Mouse (Mus musculus): ENCODE data around the gene Mlph.

The Mlph gene

DNA sequence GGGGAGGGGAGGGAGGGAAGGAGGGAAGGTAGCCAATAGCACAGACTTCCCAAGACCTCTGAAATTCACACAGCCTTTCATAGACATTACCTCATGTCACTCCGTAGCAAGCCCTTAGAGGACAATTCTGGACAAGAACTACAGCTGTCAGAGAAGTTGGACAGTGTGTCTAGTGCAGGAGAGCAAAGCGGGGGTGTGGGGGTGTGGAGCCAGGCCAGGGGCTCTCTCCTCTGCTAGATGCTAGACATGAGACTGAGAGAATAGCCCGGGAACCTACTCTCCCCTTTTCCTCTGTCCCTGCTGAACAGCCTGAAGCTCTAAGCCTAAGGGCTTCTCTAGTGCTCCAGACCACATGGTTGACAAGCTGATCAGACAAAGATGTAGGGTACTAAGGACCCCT lies 19.9 kb upstream of the Mlph start:
- no peaks in the 10 kb centered on the region for H3K36me3 ChIP-seq (ENCODE audit: insufficient read depth, low read length)
- peaks cover 42% of the 10 kb centered on the region for H3K9me3 ChIP-seq (ENCODE audit: low read length)
- TF ChIP-seq NANOG (IDR thresholded peaks at IDR 0.05; ENCODE audit: borderline replicate concordance, low read length) (no peak), POU5F1 (IDR thresholded peaks at IDR 0.05; ENCODE audit: borderline replicate concordance, low read length) (no peak), CTCF (conservative IDR thresholded peaks at IDR 0.05; ENCODE audit: low read length) (no peak)
- H3K4me3 ChIP-seq (replicated peaks; ENCODE audit: low read length): no peak overlapping the region
- peaks cover 7% of the 10 kb centered on the region for H3K4me1 ChIP-seq (replicated peaks; ENCODE audit: low read depth, low read length)
- H3K27me3 ChIP-seq (ENCODE audit: insufficient read depth, low read length): no peaks in the 10 kb centered on the region

DNA sequence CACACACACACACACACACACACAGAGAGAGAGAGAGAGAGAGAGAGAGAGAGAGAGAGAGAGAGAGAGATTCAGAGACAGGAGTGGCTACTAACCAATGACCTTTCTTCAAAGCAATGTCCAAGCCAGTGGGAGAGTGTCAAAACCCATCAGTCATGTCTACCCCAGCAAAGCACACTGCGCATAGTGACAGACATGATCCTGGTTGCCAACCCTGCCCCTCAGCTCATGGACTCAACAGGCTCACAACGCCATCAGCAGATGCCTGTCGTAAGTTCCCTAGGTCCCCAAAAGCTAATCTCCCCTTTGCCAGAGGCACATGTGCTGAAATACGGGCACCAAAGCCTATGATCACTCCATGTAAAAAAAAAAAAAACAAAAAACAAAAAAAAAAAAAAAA lies 18.6 kb upstream of the Mlph start:
- TF ChIP-seq CTCF (conservative IDR thresholded peaks at IDR 0.05; ENCODE audit: low read length) (no peak), NANOG (IDR thresholded peaks at IDR 0.05; ENCODE audit: borderline replicate concordance, low read length) (no peak), POU5F1 (IDR thresholded peaks at IDR 0.05; ENCODE audit: borderline replicate concordance, low read length) (no peak)
- Histone ChIP-seq H3K9me3 (ENCODE audit: low read length) (peaks cover 29% of the 10 kb centered on the region), H3K4me1 (replicated peaks; ENCODE audit: low read depth, low read length) (peaks cover 18% of the 10 kb centered on the region), H3K36me3 (ENCODE audit: insufficient read depth, low read length) (no peaks in the 10 kb centered on the region), H3K27me3 (ENCODE audit: insufficient read depth, low read length) (no peaks in the 10 kb centered on the region), H3K4me3 (replicated peaks; ENCODE audit: low read length) (no peak overlapping the region)

DNA sequence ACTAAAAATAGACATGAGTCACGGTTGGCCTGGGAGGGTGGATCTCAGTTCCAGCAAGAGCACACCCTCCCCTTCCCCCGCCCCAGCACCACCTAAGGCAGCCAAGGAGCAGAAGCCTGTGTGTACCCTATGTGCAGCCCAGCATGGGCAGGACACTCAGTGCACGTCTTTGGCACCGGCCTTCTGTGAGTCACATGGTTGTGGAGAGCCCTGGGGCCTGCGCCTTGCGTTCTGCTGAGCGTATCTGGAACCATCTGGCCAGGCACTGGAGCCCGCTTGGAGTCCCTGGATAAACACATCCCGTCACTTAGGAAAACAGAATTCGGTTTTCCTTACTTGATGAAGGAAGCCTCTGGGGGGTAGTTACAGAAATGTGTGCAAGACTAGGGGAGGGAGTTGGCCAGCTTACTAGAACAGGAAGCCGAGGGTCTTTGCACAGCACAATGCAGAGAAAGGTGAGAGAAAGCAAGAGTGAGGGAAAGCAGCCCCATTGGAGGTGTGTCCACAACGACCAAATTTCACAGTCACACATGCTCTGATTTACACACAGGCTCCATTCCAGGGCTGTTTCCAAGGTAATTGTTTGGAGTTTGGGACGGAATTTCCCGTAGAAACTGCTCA lies 18.0 kb upstream of the Mlph start:
- H3K27me3 ChIP-seq (ENCODE audit: insufficient read depth, low read length): 0 out of 2 replicates have a peak, but pooled peaks cover under 1% of the 10 kb centered on the region
- no peak for TF ChIP-seq POU5F1 (IDR thresholded peaks at IDR 0.05; ENCODE audit: borderline replicate concordance, low read length)
- no peak for TF ChIP-seq NANOG (IDR thresholded peaks at IDR 0.05; ENCODE audit: borderline replicate concordance, low read length)
- TF ChIP-seq CTCF (conservative IDR thresholded peaks at IDR 0.05; ENCODE audit: low read length): no peak

DNA sequence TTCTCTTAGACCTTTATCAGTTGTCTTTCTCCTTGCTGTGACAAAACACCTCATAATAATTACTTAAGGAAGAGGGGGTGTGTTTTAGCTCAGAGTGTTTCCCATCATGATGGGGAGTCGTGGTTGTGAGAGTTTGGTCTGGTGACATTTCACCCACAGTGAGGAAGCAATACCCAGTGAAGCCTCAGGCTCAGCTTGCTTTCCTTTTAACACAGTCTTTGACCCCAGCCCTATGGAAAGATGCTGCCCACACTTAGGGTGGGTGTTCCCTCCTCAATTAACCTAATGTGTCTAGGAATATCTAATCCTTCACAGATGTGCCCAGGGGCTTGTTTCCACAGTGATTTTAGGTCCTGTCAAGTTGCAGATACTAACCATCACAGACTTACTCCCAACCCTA lies 16.9 kb upstream of the Mlph start:
- Histone ChIP-seq H3K27me3 (ENCODE audit: insufficient read depth, low read length) (peaks cover 10% of the 10 kb centered on the region; the same call in 1 of the 2 replicates), H3K4me3 (replicated peaks; ENCODE audit: low read length) (no peak overlapping the region), H3K4me1 (replicated peaks; ENCODE audit: low read depth, low read length) (peaks cover 26% of the 10 kb centered on the region), H3K9me3 (ENCODE audit: low read length) (peaks cover 14% of the 10 kb centered on the region), H3K36me3 (ENCODE audit: insufficient read depth, low read length) (no peaks in the 10 kb centered on the region)
- TF ChIP-seq NANOG (IDR thresholded peaks at IDR 0.05; ENCODE audit: borderline replicate concordance, low read length) (no peak), POU5F1 (IDR thresholded peaks at IDR 0.05; ENCODE audit: borderline replicate concordance, low read length) (no peak), CTCF (conservative IDR thresholded peaks at IDR 0.05; ENCODE audit: low read length) (no peak)

More for the DNA sequence above, 18.0 kb upstream of the Mlph start:
- no peak overlapping the region for H3K4me3 ChIP-seq (replicated peaks; ENCODE audit: low read length)
- H3K36me3 ChIP-seq (ENCODE audit: insufficient read depth, low read length): no peaks in the 10 kb centered on the region
- peaks cover 24% of the 10 kb centered on the region for H3K4me1 ChIP-seq (replicated peaks; ENCODE audit: low read depth, low read length)
- H3K9me3 ChIP-seq (ENCODE audit: low read length): peaks cover 25% of the 10 kb centered on the region

DNA sequence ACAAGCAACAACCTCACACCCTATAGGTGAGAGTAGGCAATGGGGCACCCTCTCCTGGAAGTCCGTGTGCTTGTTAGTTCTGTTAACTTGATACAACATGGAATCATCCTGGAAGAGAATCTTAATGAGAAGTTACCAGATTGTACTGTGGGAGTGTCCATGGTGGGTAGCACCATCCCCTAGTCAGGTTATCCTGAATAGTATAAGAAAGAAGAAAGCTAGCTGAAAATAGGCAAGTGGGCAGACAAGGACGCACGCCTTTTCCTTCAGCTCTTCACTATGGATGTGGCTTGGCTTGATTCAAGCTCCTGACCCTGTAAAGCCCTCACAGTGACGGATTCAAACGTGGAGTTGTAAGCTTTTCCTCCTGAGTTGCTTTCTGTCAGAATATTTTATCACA lies 15.1 kb upstream of the Mlph start:
- H3K36me3 ChIP-seq (ENCODE audit: insufficient read depth, low read length): no peaks in the 10 kb centered on the region
- peaks cover 26% of the 10 kb centered on the region for H3K4me1 ChIP-seq (replicated peaks; ENCODE audit: low read depth, low read length)
- TF ChIP-seq NANOG (IDR thresholded peaks at IDR 0.05; ENCODE audit: borderline replicate concordance, low read length): no peak
- no peak for TF ChIP-seq POU5F1 (IDR thresholded peaks at IDR 0.05; ENCODE audit: borderline replicate concordance, low read length)
- TF ChIP-seq CTCF (conservative IDR thresholded peaks at IDR 0.05; ENCODE audit: low read length): no peak
- peaks cover 10% of the 10 kb centered on the region; the same call in 1 of the 2 replicates for H3K27me3 ChIP-seq (ENCODE audit: insufficient read depth, low read length)
- H3K9me3 ChIP-seq (ENCODE audit: low read length): peaks cover 17% of the 10 kb centered on the region
- H3K4me3 ChIP-seq (replicated peaks; ENCODE audit: low read length): no peak overlapping the region

DNA sequence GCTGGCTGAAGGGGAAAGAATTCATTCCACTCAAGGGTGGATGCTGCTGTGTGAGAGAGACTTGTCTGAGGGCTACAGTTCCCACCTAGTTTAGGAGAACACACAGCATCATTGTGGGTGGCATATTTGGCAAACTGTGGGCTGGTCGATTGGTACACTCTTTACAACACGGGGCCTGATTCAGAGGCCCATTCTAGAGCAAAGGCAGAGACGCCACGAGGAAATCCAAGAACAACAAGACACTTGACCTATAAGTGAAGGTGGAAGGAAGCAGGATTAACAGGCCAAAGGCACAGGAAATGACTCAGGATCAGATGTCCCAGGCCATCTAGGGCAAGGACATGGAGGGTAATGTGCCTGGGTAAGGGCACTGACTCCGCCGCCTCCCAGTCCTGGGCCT lies 14.5 kb upstream of the Mlph start:
- Histone ChIP-seq H3K4me1 (replicated peaks; ENCODE audit: low read depth, low read length) (peaks cover 26% of the 10 kb centered on the region), H3K36me3 (ENCODE audit: insufficient read depth, low read length) (no peaks in the 10 kb centered on the region), H3K27me3 (ENCODE audit: insufficient read depth, low read length) (peaks cover 10% of the 10 kb centered on the region; the same call in 1 of the 2 replicates), H3K4me3 (replicated peaks; ENCODE audit: low read length) (no peak overlapping the region), H3K9me3 (ENCODE audit: low read length) (peaks cover 17% of the 10 kb centered on the region)
- TF ChIP-seq POU5F1 (IDR thresholded peaks at IDR 0.05; ENCODE audit: borderline replicate concordance, low read length) (no peak), CTCF (conservative IDR thresholded peaks at IDR 0.05; ENCODE audit: low read length) (no peak), NANOG (IDR thresholded peaks at IDR 0.05; ENCODE audit: borderline replicate concordance, low read length) (no peak)

DNA sequence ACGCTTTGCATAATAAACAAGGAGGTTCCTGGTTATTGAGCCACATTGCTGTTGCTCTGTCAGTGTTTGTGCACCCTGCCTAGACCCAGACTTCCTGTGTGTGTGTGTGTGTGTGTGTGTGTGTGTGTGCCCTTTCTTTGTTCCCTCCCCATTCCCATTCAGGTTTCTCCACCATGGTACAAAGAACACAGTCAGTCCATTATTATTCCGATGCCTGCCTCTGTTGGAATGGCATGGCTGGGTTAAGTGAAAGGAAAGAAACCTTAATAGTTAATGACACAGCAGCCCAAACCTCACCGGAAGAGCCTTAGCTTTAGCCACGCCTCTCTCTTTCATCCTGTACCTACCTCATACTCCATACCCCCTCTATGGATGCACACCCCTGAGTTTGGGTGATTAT lies 13.6 kb upstream of the Mlph start:
- Histone ChIP-seq H3K4me1 (replicated peaks; ENCODE audit: low read depth, low read length) (peaks cover 26% of the 10 kb centered on the region), H3K4me3 (replicated peaks; ENCODE audit: low read length) (no peak overlapping the region), H3K9me3 (ENCODE audit: low read length) (peaks cover 17% of the 10 kb centered on the region), H3K36me3 (ENCODE audit: insufficient read depth, low read length) (no peaks in the 10 kb centered on the region), H3K27me3 (ENCODE audit: insufficient read depth, low read length) (peaks cover 10% of the 10 kb centered on the region; the same call in 1 of the 2 replicates)
- TF ChIP-seq CTCF (conservative IDR thresholded peaks at IDR 0.05; ENCODE audit: low read length): no peak
- TF ChIP-seq POU5F1 (IDR thresholded peaks at IDR 0.05; ENCODE audit: borderline replicate concordance, low read length): no peak
- TF ChIP-seq NANOG (IDR thresholded peaks at IDR 0.05; ENCODE audit: borderline replicate concordance, low read length): no peak

DNA sequence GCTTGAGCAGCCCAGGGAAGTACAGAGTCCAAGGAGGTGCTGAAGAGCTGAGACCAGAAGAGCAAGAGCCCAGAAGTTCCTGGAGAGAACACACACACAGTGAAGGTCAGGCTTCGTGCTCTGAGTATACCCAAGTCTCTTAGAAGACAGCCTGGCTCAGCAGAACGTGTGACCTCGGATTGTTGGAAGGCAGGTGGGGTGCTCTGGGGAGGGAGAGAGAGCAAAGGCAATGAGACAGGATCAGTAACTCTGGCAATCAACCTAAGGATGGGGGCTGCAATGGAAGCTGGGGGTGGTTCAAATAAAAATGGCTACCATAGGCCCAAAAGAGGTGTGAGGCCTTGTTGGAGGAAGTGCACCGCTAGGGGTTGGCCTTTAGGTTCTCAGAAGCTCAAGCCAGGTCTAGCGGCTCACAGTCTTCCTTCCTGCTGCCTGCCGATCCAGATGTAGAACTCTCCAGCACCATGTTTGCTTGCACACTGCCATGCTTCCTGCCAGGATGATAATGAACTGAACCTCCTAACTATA lies 13.1 kb upstream of the Mlph start:
- no peaks in the 10 kb centered on the region for H3K36me3 ChIP-seq (ENCODE audit: insufficient read depth, low read length)
- H3K4me1 ChIP-seq (replicated peaks; ENCODE audit: low read depth, low read length): peaks cover 24% of the 10 kb centered on the region
- TF ChIP-seq POU5F1 (IDR thresholded peaks at IDR 0.05; ENCODE audit: borderline replicate concordance, low read length): no peak
- TF ChIP-seq NANOG (IDR thresholded peaks at IDR 0.05; ENCODE audit: borderline replicate concordance, low read length): no peak
- TF ChIP-seq CTCF (conservative IDR thresholded peaks at IDR 0.05; ENCODE audit: low read length): no peak

More for the DNA sequence above, 13.1 kb upstream of the Mlph start:
- Histone ChIP-seq H3K27me3 (ENCODE audit: insufficient read depth, low read length) (peaks cover 10% of the 10 kb centered on the region; the same call in 1 of the 2 replicates), H3K9me3 (ENCODE audit: low read length) (peaks cover 17% of the 10 kb centered on the region), H3K4me3 (replicated peaks; ENCODE audit: low read length) (no peak overlapping the region)

Data from E14TG2a.4 (cell line).